Mouse (Mus musculus) gonadal fat pad, adult 2 months (tissue): Measurements from ENCODE around the gene Gfer. TPM values are rescaled to one million over a fixed set of nuclear protein-coding genes. Genes with fewer than 3 reads are reported as not detected.

ENCODE experiments used
- DNase-seq: peaks from one replicate; pipeline ENCODE4 v3.0.0-alpha.2; 2012; ENCODE audit warnings: low read depth
- polyA plus RNA-seq: library from polyadenylated mRNA; depleted of rRNA; stranded (reverse); fragments of >200 nt; gene quantifications from 2 replicates; pipeline ENCODE4 v1.2.3, GENCODE M21; 2012; rRNA removed

The Gfer gene
- 25.6 and 27.6 TPM in 2 replicates for polyA plus RNA-seq

DNA sequence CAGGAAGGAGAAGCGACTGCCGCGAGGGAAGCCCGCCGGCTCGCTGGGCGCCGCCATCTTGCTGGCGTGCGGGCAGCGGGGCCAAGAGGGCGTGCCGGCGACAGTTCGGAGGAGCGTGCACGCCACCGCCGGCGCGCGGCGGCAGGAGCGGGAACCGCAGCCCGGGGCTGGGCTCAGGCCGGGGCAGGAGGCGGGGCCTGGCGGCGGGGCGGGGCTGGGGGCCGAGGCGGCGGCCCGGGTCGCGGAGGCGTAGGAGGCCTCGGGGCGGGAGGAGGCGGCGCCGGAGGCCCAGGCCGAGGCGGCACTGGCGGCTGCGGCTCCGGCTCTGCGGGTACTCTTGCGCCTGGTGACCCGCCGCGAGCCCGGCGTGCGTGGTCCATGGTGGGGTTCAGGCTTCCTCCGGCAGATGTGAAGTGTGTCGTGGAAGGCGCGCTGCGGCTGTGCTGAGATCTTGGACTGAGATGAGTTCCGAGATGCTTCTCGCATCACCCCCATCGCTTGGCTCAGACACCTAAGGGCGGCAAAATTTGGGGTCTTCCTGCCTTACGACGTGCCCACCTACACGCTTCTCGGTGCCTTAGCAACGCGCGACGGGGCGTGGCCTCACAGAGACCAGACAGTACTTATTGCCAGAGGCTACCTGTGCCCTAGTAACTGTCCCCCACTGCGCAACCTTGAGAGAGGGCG is at the start of gene Gfer, which contains the start of gene Noxo1:
TSS of gene Gfer (minus strand) at position 146 of the 687 bp plus-strand sequence.
TSS of gene Noxo1 (plus strand) at position 224 of the 687 bp plus-strand sequence.
- DNase-seq = no peak

DNA sequence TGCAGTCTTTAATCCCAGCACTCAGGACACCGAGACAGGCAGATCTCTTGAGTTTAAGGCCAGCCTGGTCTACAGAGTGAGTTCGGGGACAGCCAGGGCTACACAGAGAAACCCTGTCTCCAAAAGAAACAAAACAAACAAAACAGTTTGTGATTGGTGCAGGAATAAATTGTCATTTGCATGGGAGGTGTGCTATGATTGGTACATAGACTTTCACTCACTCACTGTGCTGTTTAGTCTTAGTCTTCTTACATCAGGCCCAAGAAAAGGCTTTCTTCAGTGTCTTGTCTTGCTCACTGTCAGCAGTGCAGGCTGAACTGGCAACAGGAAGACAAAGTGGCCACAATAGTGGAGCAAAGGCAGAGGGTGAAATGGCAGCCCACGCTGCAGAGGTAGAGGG is 48.4 kb upstream of the Gfer start:
- DNase-seq = no peak

DNA sequence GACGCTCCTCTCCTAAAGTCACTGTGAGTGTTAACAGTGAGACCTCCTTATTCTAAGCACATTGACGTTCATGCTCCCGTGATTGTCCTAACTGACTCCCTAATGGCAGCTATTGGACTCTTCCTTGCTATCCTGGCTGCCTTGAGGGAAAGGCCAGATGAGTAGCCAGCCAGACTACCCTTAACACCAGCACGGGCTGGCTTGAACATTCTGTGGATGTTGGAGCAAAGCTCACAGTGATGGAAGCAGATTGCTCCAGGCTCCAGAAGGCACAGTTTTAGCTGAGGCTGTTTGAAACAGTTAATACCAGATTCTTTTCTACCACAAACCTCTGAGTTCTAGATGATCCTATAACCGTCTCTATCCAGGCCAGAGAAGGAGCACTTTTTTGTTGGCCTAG is 47.9 kb upstream of the Gfer start:
- DNase-seq = no peak

DNA sequence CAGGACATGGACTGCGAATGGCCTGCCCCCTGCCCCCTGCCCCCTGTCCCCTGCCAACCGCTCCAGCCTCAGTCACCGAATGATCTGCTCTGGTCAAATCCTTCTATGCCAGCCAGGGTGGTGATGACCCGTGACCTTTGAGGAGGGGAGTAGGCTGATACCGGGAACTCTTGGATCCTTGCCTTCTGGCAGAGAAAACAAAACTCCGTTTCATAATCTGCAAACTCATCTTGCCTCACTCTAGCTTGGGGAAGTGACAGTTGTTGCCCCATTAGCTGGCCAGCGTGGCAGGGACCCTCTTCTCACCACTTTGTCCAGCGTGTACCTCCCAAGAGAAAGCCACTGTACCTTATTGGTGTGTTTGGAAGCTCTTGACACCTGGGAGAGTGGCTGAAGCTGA is 46.4 kb upstream of the Gfer start:
- DNase-seq = no peak

DNA sequence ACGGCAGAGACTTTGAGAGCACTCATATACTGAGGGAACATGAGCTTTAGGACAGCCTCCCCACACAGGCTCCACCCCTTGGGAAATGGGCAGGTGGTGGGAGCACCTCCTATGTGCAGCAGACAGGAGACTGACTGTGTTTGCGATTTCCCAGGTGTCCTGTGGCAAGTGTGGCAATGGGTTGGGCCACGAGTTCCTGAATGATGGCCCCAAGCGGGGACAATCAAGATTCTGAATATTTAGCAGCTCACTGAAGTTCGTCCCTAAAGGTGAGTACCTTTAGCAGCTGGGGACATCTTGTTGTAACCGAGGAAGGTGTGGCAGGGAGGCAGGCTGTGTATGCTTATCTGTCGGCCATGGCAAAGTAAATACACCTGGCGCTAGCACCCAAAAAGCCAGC is 44.0 kb upstream of the Gfer start:
- DNase-seq = no peak

DNA sequence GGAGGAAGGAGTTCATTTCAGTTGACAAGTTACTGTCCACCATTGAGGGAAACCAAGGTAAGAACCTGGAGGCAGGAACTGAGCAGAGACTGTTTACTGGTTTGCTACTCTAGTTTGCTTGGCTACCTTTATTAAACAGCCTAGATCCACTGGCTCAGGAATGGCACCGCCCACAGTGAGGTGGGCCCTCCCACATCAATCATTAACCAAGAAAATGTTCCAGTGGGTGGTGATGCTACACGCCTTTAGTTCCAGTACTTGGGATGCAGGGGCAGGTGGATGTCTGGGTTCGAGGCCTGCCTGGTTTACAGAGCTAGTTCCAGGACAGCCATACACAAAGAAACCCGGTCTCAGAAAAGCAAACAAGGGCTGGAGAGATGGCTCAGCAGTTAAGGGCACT is 42.3 kb upstream of the Gfer start:
- no peak for DNase-seq

DNA sequence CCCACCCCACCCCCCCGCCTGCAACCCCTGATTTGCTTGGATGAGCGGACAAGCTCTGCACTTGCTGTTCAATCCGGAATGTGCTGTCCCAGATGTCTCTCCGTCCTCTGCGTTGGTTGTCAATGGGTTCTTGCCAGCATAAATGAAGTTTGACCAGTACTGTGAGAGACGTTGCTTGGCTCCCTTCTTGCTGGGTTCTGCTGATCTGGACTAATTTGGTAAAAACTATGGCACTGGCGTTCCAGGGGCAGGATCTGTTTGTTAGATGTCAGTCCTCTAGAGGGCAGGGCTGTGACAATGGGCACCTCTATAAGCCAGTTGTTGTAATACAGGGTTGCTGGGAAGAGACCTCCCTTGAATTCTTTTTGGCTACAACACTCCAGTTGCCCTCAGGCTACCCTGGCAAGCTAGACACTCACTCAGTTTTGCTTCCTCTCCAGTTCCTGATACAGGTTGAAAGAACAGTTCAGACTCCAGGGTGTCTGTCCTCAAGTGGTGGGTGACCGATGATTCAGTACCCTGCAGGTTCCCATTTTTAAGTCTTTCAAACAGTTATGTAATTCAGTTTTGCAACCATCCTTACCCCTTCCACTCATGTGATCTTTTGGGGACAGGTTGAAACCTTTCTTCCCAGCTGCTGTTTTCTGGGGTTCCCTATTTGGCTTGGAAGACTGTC is 41.3 kb upstream of the Gfer start:
- DNase-seq = no peak

DNA sequence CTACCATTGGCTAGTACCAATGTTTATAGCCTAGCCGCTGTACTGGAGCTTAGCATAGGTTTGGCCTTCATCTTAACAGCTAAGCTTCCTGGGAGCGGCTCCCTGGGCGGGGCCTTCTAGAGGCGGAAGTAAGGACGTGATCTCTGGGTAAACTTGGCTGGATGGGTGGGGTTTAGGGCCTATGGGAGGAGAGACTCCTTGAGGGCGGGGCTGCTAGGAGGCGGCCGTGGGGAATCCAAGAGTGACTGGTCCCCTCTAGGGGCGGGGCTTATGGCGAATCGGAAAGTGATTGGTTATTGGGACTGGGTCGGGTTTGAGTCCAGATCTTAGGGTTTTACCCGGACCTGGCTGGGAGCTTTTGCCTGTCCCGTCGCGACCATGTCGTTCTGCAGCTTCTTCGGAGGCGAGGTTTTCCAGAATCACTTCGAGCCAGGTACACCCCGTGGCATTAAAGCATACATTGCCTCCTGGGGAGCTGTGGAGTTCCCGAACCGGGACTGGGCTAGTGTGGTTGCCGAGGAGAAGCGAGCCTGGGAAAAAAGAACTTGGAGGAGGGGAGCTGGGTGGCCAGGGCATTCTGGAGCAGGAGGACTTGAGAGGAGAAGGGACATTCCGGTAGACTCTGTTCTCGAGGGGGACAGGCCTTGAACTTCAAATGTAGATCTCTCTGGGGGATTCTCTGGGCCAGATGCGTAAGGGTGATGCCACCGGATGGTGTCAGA is 40.5 kb upstream of the Gfer start, which contains the start of gene Msrb1:
TSS of gene Msrb1 (plus strand) at position 313 of the 722 bp plus-strand sequence.
- peak; percentile 89 for DNase-seq

DNA sequence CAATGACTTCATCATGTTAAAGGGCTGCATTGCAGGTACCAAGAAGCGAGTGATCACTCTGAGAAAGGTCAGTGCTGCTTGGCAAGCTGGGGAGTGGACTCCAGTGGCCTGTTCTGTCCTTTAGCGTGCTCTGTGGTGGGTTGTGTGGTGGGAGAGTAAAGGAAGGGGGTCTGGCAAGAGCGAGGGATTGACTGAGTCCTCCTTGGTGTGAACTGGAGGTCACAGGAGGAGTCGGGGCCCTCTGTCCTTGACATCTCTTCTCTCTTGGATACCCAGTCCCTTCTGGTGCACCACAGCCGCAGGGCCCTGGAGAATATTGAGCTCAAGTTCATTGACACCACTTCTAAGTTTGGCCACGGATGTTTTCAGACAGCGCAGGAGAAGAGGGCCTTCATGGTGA is 39.5 kb upstream of the Gfer start:
- no peak for DNase-seq

DNA sequence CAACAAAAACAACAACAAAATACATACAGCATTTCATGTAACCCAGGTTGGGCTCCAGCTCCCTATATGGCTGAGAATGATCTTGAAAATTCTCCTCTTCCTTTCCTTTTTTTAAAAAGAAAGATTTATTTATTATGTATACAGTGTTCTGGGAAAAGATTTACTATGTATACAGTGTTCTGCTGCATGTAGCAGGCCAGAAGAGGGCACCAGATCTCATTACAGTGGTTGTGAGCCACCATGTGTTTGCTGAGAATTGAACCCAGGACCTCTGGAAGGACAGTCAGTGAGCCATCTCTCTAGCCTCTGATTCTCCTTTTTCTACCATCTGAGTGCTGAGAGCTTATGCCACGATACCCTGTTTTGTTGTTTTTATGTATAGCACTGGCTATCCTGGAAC is 38.6 kb upstream of the Gfer start:
- no peak for DNase-seq

DNA sequence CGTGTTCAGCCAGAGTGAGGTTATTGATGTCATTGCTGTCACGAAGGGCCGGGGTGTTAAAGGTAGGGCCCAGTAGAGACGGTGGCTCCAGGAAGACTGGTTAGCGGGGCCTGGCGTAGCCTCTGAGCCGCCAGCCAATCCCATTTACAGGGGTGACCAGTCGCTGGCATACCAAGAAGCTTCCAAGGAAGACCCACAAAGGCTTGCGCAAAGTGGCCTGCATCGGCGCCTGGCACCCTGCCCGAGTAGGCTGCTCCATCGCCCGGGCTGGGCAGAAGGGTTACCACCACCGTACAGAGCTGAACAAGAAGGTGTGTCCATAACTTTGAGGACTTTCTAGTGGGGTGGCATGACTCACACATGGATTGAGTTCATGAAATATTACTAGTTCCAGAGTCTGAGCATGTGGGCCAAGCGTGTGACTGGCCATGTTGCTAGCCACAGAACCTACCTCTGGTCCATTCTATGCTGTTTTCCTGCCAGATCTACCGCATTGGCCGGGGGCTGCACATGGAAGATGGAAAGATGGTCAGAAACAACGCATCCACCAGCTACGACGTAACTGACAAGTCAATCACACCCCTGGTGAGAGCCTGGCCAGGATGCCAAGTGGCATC is 37.6 kb upstream of the Gfer start:
- DNase-seq = no peak

DNA sequence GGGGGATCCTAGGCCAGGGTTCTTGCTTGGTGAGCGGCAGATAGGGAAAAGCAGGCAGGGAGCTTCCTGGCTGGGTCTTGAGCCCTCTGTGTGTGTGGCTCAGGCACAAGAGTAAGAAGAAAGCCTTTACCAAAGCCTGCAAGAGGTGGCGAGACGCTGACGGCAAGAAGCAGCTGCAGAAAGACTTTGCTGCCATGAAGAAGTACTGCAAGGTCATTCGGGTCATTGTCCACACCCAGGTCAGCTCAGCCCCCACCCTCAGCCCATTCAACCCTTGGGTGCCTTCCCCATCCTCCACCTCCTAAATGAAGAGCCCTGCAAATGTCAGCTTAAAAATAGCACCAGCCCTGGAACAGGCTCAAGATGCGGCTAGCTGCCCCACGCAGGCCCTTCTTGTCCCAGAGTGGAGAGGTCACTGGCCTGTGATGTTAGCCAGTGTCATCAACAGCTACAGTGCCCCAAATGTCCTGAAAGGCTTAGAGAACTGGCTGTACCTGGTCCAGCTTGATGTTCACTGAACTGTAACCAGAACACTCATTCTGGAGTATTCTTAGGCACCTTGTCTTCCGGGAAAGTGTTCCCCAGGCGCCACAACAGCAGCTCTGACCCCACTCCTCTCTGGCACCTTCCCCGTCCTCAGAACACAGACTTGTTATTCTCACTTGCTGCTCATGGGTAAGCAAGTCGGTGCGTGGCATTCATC is 36.4 kb upstream of the Gfer start:
- no peak for DNase-seq

DNA sequence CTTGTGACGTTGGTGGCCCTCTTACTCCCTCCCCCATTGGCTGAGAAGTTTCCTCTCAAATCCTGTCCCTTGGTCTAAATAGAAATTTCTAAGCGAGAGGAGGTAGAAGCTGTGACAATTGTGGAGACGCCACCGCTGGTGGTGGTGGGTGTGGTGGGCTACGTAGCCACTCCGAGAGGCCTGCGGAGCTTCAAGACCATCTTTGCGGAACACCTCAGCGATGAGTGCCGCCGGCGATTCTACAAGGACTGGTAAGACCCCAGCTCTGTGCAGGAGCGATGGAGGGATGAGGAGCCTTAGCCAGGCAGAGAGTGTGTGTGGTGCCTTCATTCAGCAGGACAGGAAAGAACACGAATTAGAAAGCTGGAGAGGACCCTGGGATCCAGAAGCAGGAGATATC is 34.8 kb upstream of the Gfer start:
- DNase-seq = no peak

DNA sequence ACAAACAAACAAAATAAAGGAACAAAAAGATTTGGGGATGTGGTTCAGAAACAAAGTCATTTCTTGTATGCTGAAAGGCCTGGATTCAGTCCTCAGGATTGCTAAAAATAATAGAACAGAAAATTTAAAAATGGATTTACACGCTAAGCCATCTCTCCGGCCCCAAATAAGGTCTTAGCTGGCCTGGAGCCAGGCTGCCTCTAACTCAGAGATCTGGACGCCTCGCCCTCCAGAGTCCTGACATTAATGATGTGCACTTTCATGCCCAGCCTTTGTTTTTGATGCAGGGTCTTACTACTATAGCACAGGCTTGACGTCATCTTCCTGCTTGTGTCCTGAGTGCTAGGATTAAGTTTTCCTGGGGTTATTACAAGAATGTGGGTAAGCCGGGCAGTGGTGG is 33.1 kb upstream of the Gfer start:
- DNase-seq = no peak

DNA sequence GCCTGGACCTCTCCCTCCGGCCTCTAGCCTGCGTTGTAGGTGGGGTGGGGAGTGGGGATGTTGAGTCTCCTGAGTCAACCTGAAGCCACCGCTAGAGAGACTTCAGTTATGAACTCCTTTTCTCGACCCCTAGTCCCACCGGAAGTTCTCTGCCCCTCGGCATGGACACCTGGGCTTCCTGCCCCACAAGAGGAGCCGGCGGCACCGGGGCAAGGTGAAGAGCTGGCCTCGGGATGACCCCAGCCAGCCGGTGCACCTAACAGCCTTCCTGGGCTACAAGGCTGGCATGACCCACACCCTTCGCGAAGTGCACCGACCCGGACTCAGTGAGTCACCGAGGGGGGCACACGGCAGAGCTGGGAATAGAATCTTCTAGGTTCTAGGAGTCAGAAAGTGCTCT is 32.2 kb upstream of the Gfer start:
- no peak for DNase-seq

DNA sequence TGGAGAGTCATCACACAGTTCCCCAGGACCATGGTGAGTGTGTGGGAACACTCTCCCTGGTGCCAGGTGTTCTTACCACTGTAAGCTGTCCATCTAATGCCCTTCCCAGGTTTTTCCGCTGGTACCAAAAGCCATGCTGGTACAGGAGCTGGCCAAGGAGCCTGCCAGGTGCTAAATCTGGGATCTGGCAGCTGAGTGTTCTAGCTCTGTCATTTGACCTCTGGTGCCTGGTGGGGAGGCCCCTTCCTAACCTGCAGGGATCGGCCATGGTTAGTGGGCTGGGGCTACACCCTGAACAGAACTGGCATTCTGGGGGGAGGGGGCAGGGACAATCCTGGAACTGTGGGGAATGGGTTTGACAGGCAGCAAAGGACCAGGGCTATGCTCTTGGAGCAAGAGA is 31.7 kb upstream of the Gfer start, which contains the start of gene Rpl3l:
TSS of gene Rpl3l (plus strand) at position 203 of the 400 bp plus-strand sequence.
- no peak for DNase-seq

DNA sequence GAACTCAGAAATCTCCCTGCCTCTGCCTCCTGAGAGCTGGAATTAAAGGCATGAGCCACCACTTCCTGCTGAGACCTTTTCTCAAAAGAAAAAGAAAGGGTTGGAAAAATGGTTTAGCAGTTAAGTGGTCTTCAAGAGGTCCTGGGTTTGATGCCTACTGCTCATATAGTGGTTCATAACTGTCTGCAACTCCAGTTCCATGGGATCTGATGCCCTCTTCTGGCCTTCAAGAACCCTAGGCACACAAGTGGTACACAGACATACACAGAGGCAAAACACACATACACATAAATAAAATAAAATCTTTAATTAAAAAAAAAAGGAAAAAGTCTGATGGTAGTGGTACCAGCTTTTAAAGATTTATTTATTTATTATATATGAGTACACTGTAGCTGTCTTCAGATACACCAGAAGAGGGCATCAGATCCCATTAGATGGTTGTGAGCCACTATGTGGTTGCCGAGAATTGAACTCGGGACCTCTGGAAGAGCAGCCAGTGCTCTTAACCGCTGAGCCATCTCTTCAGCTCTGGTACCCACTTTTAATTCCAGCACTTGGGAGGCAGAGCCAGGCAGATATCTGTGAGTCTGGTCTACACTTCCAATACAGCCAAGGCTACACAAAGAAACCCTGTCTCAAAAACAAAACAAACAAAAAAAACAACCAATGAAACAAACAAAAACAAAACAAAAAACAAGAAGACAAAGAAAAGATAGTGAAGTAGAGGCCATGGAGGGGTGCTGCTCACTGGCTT is 29.9 kb upstream of the Gfer start:
- DNase-seq = no peak

DNA sequence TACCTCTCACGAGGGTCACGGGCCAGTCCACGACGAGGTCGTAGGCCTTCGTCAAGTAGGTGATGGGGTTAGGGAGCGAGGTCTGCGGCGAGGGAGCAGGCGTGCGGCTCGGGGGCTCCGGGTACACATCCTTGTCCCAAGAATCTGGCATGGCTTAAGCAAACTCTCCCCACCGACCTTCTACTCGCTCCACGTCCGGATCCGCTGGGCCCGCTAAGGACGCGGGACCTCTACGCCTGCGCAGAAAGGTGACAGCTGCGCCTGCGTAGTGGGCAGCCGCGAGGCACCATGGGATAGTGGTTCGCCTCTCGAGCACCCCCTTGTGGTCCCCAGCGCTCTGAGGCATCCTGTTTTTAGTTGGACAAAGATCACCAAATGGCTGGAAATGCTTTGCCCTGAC is 28.2 kb upstream of the Gfer start, which contains the start of gene Ndufb10:
TSS of gene Ndufb10 (minus strand) at position 295 of the 400 bp plus-strand sequence.
- no peak for DNase-seq

DNA sequence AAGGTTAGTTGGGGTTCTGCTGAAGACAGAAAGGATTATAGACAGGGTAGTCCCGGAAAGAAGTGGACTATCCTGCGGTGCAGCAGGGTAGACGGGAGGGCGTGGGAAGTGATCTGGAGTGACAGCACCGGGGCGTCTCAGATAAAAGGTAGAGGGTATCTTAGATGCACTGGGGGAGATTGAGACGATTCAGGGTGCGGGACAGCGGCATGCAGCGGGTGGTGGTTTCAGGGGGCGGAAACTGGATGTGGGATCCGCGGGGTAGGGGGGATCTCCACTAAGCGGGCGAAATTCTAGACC is 27.9 kb upstream of the Gfer start:
- no peak for DNase-seq

DNA sequence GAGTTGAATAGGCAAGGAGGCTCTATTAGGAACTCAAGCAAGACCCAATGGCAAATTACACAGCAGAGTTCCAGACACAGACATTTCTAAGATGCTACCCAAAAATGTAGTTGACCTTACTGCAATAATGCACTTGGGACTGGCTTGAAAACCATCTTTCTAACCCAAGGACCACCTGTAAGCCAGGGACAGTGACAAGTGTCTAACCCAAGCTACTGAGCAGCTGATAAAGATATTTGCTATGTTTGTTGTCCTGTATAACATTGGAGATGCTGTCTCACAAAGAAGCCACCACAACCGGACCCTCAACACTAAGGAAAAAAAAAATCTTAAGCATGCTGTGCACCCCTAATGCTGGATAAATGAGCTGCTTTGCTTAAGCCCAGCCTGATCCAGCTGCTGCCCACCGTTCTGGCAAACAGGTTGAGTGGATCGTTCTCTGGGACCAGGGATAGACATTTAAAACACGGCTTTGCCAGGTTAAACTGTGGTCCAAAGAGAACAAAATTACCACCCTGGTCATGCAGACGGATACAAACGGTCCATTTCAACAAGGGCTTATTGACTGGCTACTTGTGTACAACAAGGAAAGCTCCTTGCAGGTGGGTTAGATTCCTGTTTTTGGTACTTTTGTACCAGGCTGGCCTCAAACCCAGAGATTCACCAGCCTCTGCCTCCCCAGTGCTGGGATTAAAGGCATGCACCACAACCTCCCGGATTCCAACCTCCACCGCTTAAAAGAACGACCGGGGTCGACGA is 27.3 kb upstream of the Gfer start:
- DNase-seq = no peak
